Mouse (Mus musculus) heart, adult 8-10 months (tissue): ENCODE data around the gene Pold4. TPM values are rescaled to one million over a fixed set of nuclear protein-coding genes. Genes with fewer than 3 reads are reported as not detected.

ENCODE experiments used
- DNase-seq: peaks from one replicate; pipeline ENCODE4 v3.0.0; 2022; ENCODE audit warnings: low spot score
- total RNA-seq, 4 experiments: library from RNA; stranded (reverse); gene quantifications; 2 replicates each; pipeline ENCODE4 v1.2.4; 2022

Pold4 gene
- 10 to 100 TPM; 11.9 to 17.5 (median 14.3) TPM for total RNA-seq

- DNase-seq = peak; percentile 98
These were observed at the start of gene Pold4 for GRCm38 (mm10) chr19:4231253-4232185. Gene Pold4 (plus strand): TSS chr19:4231899.

GRCm38 (mm10) chr19:4183689-4184088 is 48.0 kb upstream of the Pold4 start:
- DNase-seq = no peak

GRCm38 (mm10) chr19:4184976-4185975 is 46.4 kb upstream of the Pold4 start:
- DNase-seq = no peak

DNA sequence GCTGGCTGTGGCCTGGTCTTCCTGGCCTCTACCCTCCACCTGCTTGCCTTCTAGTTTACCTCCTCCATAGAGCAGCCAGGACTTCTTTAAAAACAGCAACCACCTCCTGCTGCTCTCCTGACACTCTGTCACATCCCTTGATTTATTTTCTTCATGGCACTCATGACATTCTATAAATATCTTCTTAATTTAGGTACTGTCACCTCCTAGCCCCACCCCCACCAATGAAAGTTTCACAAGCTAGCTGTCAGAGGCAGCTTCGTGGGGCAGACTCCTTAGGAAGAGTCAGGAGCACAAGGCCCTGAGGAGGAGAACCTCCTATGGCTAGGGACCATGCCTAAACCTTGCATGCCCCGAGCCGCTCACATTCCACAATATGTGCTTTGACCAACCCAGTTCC is 44.4 kb upstream of the Pold4 start:
- no peak for DNase-seq

DNA sequence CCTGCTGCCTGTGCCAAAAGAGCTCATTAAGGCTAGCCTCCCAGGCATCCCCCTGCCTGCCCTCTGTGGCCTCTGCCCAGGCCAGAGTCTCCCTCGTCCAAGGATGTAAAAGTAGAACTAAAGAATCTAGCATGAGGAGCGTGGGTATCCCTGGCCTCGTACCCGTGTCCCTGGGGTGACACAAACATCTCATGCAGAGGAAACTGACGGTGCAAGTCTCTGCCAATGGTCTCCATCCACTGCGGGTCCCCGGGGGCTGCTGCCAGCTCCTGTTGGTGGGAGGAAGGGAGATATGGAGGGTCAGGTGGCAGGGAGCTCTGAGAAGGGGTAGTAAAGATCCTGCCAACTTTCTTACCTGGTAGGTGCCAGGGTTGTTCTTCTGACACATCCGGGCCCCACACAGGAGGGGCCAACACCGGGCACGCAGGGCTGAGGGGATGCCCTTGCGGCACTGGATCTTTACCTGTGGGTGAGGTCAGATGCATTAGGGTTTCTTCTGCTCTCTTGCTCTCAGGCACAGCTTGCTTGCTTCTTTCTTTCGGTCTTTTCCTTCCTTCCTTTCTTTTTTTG is 42.6 kb upstream of the Pold4 start:
- DNase-seq = no peak

DNA sequence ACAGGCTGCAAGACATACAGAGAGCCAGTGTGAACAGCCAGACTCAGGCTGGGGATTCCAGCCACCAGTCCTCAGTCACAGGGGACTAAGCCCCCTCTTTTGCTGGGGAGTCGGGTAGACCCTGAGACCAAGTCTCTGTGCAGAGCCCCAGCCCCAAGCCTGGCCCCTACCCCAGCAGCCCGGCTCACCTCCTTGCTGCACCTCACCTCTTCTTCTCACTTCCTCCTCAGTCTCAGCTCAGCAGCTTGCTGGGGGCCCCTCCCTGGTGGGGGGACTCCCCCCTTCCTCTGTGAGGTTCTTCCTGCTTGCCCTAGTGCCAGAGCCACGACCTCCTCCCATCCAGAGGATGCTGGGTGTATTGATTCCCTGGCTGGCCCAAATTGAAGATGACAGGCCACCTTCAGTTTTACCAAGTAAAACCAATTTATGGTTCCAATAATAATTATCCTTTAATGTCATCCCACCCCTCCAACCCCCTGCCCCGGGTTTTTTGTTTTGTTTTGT is 40.8 kb upstream of the Pold4 start, which contains the start of gene Tbc1d10c:
Gene Tbc1d10c (minus strand): TSS at position 454 of the 504 bp plus-strand sequence.
- no peak for DNase-seq

DNA sequence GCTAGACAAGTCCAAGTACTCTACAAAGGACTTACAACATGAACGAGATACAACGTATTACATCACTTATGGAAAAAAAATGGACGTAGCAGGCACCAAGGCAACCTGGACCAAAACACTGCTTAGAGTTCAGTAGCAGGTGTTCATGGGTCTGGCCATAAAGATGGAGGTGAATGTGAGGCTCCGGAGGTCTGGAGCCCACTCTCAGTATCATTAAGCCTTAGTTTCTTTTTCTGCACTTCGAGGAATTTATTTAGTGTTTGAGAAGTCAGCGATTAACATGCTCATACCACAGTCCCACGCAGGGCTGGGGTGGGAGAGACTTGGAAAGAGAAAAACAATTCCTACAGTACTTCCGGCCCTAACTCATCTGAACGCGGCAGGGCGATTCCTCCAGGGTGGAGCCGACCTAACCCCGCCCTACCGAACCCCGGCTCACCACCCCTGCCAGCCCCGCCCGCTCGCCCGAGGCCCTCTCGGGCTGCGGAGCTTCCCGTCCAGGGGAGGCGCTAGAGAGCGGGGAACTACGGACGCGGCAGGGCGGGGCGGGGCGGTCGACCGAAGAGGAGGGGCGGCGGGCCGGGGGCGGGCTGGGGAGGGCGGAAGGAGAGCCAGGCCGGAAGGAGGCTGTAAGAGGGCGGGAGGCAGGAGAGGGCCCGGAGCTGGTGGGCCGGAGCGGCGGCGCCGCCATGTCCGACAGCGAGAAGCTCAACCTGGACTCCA is 40.0 kb upstream of the Pold4 start, which contains the start of gene Ppp1ca:
Gene Ppp1ca (plus strand): TSS at position 538 of the 723 bp plus-strand sequence.
- peak; percentile 92 for DNase-seq

- DNase-seq = no peak
These were observed 39.3 kb upstream of the Pold4 start for GRCm38 (mm10) chr19:4192251-4192985.

DNA sequence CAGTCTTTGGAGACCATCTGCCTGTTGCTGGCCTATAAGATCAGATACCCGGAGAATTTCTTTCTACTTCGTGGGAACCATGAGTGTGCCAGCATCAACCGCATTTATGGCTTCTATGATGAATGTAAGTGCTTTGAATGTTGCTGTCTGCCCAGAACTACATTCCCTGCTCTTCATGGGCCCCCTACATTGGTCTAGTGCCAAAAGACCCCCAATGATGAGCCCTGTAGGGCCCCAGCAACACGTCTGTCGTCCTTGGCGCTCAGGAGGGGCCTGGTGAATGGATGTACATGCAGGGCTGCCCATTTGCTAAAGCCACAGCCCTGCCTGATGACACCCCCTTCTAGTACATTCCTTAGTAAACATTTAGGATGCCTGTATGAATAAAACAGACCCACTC is 38.6 kb upstream of the Pold4 start:
- no peak for DNase-seq

DNA sequence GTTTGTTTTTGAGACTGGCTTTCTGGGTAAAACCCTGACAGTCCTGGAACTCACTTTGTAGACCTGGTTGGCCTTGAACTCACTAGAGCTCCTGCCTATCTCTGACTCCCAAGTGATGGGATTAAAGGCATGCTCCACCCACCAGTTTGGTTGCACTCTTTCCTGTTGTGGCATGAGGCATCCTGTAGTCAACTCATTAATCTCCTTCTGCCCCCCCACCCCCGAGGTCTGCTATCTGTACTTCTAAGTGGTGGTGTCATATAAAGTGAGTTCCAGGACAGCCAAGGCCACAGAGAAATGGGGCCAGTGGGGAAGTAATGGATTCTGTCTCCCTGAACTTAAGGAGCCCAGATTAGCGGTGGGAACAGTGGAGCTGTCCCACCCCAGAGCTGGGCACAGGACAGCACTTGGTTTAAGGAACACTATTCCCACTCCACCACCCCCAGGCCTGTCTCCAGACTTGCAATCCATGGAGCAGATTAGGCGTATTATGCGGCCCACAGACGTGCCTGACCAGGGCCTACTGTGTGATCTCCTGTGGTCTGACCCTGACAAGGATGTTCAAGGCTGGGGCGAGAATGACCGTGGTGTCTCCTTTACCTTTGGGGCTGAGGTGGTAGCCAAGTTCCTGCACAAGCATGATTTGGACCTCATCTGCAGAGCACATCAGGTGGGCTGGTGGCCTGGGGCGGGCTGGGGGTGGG is 37.5 kb upstream of the Pold4 start:
- DNase-seq = no peak

DNA sequence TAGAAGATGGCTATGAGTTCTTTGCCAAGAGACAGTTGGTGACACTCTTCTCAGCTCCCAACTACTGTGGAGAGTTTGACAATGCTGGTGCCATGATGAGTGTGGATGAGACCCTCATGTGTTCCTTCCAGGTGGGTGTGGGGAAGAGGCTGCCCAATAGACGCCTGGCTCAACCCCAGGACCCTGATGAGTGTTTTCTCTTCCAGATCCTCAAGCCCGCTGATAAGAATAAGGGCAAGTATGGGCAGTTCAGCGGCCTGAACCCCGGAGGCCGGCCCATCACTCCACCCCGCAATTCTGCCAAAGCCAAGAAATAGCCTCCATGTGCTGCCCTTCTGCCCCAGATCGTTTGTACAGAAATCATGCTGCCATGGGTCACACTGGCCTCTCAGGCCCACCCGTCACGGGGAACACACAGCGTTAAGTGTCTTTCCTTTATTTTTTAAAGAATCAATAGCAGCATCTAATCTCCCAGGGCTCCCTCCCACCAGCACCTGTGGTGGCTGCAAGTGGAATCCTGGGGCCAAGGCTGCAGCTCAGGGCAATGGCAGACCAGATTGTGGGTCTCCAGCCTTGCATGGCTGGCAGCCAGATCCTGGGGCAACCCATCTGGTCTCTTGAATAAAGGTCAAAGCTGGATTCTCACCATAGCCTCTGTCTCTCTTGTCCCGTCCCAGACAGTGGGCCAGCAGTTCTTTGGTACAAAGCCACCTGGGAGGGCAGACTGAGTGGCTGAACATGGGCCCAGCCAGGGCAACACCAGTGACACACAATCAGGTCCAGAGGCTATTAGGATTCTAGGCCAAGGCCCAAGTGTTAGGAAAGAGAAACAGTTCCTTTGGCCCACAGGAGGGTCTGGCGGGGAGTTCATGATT is 36.7 kb upstream of the Pold4 start:
- DNase-seq = no peak

DNA sequence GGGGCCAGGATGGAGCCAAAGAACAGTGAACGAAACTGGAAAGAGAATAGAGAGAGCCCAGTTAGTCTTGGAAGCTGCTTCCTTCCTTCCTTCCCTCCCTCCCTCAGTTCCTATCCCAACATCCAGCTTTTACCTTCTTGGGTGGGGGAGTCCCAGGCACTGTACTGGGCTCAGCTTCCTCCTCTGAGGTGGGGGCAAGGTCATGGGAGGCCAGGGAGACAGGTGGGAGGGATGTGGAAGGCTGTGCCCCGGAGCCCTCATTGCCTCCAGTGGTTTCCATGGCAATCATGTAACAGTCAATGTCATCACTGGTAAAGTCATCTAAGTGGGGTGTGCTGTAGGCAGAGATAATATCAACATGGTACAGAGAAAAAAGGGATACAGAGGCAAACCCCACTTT is 35.7 kb upstream of the Pold4 start:
- no peak for DNase-seq

GRCm38 (mm10) chr19:4196548-4196947 is 35.2 kb upstream of the Pold4 start:
- no peak for DNase-seq

DNA sequence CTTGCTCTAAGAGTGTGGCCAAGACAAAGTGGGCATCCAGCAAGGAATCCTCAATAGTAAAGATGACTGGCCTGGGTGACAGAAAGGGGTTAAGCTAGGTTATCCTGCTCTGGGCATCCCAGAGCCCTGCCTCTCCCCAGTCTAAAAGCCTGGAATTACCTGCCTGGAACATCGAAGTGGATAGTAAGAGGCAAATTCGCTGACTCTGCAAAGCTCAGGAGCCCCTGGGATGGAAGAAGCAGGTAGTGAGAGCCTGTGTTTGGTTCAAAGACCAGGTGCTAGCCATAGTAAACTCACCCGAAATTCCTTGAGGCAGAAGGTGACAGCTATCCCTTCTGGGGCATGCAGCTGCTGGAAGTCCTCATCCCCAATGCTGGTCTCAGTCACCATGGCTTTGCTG is 34.5 kb upstream of the Pold4 start:
- DNase-seq = no peak

- DNase-seq = peak; percentile 97
These were observed 30.3 kb upstream of the Pold4 start, which contains the start of gene Rad9a for GRCm38 (mm10) chr19:4201291-4201909. Gene Rad9a (minus strand): TSS chr19:4201662.

DNA sequence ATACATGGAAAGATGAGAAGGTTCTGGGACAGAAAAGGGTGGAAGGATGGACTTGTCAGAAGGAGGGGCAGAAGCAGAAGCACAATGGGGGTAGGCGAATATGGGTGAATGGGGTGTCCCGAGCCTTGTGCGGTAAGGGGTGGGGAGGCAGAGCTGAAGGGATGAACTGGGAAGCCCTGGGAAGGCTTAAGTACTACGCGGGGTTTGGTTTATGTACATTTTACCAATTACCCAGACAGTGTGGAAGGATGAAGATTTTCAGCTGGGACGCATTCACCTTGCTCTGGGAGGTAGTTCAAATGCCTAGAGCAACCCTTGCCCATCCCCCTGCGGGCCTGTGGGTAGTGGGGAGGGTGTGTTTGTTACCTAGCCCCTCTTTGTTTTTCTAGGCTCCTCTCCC is 29.6 kb upstream of the Pold4 start:
- DNase-seq = no peak

- DNase-seq = no peak
These were observed 28.6 kb upstream of the Pold4 start for GRCm38 (mm10) chr19:4203148-4203547.
